Mouse (Mus musculus) hindbrain, embryonic 13.5 days (tissue): ENCODE data around the gene Csrp2. TPM values are rescaled to one million over a fixed set of nuclear protein-coding genes. Genes with fewer than 3 reads are reported as not detected.

Source experiments
- ATAC-seq: fragments of 200-750 bp; cut with Nextera tagmentation; 2 replicates; pipeline ENCODE4 v1.8.0; 2017; ENCODE audit warnings: moderate TSS enrichment; ENCODE audit not compliant: low FRiP score
- H3K27ac ChIP-seq: fragments of 300-500 bp; sonication (generic); 2 replicates; pipeline ENCODE4 v1.5.1; 2015; ENCODE audit warnings: inconsistent platforms, mild to moderate bottlenecking, moderate library complexity
- H3K27me3 ChIP-seq: fragments of 300-500 bp; sonication (generic); 2 replicates; pipeline ENCODE4 v1.6.1; 2015; ENCODE audit warnings: mild to moderate bottlenecking, inconsistent platforms
- H3K36me3 ChIP-seq: fragments of 300-500 bp; sonication (generic); 2 replicates; pipeline ENCODE4 v1.6.1; 2015; ENCODE audit warnings: mild to moderate bottlenecking, inconsistent platforms
- H3K4me1 ChIP-seq: fragments of 300-500 bp; sonication (generic); replicated peaks from 2 replicates; pipeline ENCODE4 v1.6.1; 2015; ENCODE audit warnings: inconsistent platforms
- H3K4me2 ChIP-seq: fragments of 300-500 bp; sonication (generic); 2 replicates; pipeline ENCODE4 v1.6.1; 2015; ENCODE audit warnings: inconsistent platforms, mild to moderate bottlenecking, moderate library complexity
- H3K4me3 ChIP-seq: fragments of 300-500 bp; sonication (generic); 2 replicates; pipeline ENCODE4 v1.5.1; 2015; ENCODE audit warnings: mild to moderate bottlenecking, inconsistent platforms
- H3K9ac ChIP-seq: fragments of 300-500 bp; sonication (generic); 2 replicates; pipeline ENCODE4 v1.6.1; 2015; ENCODE audit warnings: mild to moderate bottlenecking, inconsistent platforms
- H3K9me3 ChIP-seq: fragments of 300-500 bp; sonication (generic); 2 replicates; pipeline ENCODE4 v1.6.1; 2016; ENCODE audit warnings: inconsistent platforms
- WGBS: fragments of 180-500 bp; shearing (Covaris S2); methylation state at CpG from one replicate; pipeline ENCODE4 v1.1.7; 2015; 5-methylcytosine and 5-hydroxymethylcytosine counted together
- polyA plus RNA-seq: library from polyadenylated mRNA; unstranded; fragments of >200 nt; fragmentation: Nextera tagmentation; extraction: Ambion mirVana; gene quantifications from 2 replicates; pipeline ENCODE4 v1.2.1, GENCODE M21; 2015

The Csrp2 gene
- polyA plus RNA-seq, 1 experiment from 2014 or later = 154 TPM

DNA sequence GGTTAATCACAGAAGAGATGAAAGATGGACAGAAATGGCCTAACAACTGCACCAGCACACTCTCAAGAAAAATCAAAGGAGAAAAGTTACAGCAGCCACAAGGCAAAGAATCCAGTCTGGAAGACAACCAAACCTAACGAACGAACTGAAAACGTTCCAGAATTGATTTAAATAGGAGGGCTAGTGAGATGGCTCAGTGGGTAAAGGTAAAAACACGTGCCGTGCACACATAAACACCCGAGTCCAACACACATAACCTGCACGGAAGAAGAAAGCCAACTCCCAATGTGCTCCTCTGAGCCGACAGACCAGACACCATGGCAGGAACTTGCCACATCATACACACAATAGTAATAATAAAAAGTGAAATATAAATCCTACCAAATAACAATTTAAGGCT, 32.7 kb downstream of the Csrp2 start:
- peaks cover 48% of the 10 kb centered on the region for H3K36me3 ChIP-seq
- peak overlapping the region; percentile 0; the same call in 1 of the 2 replicates for H3K27ac ChIP-seq
- H3K4me1 ChIP-seq = no peaks in the 10 kb centered on the region
- H3K4me3 ChIP-seq = no peak overlapping the region
- no peak overlapping the region for H3K9ac ChIP-seq
- no peaks in the 10 kb centered on the region for H3K9me3 ChIP-seq
- H3K4me2 ChIP-seq = no peak overlapping the region
- H3K27me3 ChIP-seq = no peaks in the 10 kb centered on the region
- ATAC-seq = no peak
- 90% methylated on average over 8 of the region's 8 CpGs for WGBS

GRCm38 (mm10) chr10:110952937-110953451, 33.4 kb downstream of the Csrp2 start:
- peak; percentile 68; the same call in 1 of the 2 replicates for ATAC-seq
- Histone ChIP-seq H3K9me3 (no peaks in the 10 kb centered on the region), H3K4me3 (no peak overlapping the region), H3K4me1 (no peaks in the 10 kb centered on the region), H3K27ac (0 out of 2 replicates have a peak overlapping the region, but pooled peaks have one; percentile 0), H3K27me3 (no peaks in the 10 kb centered on the region), H3K36me3 (peaks cover 44% of the 10 kb centered on the region), H3K9ac (no peak overlapping the region), H3K4me2 (no peak overlapping the region)
- WGBS = 70% methylated on average over 9 of the region's 9 CpGs

DNA sequence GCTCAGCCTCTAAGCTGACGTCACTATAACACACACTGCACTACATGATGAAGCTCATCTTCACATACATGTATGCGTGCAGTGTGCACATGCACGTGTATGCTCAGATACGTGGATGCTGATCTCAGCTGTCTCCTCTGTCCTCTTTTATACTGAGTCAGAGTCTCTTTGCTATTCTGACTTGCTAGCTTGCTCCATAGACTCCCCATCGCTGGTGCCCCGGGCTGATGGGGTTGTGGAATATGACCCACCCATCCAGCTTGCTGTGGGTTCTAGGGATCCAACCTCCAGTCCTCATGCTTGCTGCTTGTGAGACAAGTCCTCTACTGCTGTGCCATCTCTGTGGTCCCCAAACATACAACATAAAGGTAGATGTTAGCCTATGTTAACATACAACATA, 39.3 kb downstream of the Csrp2 start:
- ATAC-seq = no peak
- Histone ChIP-seq H3K4me2 (no peak overlapping the region), H3K4me1 (no peaks in the 10 kb centered on the region), H3K27me3 (no peaks in the 10 kb centered on the region), H3K36me3 (peaks cover 48% of the 10 kb centered on the region), H3K27ac (no peak overlapping the region), H3K4me3 (no peak overlapping the region), H3K9ac (no peak overlapping the region), H3K9me3 (no peaks in the 10 kb centered on the region)
- 93% methylated on average over 6 of the region's 6 CpGs for WGBS

DNA sequence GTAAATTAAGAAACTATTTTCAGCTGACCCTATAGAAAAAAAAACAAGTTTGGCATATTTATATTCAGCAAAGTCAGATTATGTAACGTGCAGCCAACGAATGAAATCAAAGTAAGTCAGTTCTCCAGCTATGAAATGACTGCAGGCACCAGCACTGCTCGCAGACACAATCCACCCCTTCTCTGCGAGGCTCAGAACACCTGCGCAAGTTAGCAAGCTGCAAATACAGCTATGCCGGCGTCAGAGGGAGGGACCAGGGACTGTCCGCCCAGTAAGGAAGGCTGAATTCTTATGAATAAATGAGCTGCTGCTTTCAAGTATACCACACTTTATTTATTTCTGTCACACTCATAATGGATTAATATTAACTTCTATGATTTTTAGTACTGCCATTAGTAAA, 40.2 kb downstream of the Csrp2 start:
- ATAC-seq = no peak
- Histone ChIP-seq H3K9me3 (no peaks in the 10 kb centered on the region), H3K27ac (no peak overlapping the region), H3K4me2 (no peak overlapping the region), H3K4me3 (no peak overlapping the region), H3K36me3 (peaks cover 47% of the 10 kb centered on the region), H3K27me3 (no peaks in the 10 kb centered on the region), H3K4me1 (no peaks in the 10 kb centered on the region), H3K9ac (no peak overlapping the region)
- WGBS = 94% methylated on average over 8 of the region's 8 CpGs

- H3K9ac ChIP-seq = no peak overlapping the region
- H3K4me1 ChIP-seq = no peaks in the 10 kb centered on the region
- H3K27ac ChIP-seq = no peak overlapping the region
- no peaks in the 10 kb centered on the region for H3K9me3 ChIP-seq
- H3K27me3 ChIP-seq = no peaks in the 10 kb centered on the region
- no peak overlapping the region for H3K4me3 ChIP-seq
- 96% methylated on average over 6 of the region's 6 CpGs for WGBS
- H3K4me2 ChIP-seq = no peak overlapping the region
- H3K36me3 ChIP-seq = peaks cover 40% of the 10 kb centered on the region
- ATAC-seq = no peak
These were observed 41.3 kb downstream of the Csrp2 start for GRCm38 (mm10) chr10:110960841-110961240.

GRCm38 (mm10) chr10:110962172-110962571, 42.6 kb downstream of the Csrp2 start:
- H3K27ac ChIP-seq = no peak overlapping the region
- WGBS = 54% methylated on average over 1 of the region's 1 CpGs
- no peaks in the 10 kb centered on the region for H3K9me3 ChIP-seq
- no peak overlapping the region for H3K4me2 ChIP-seq
- peaks cover 34% of the 10 kb centered on the region for H3K36me3 ChIP-seq
- ATAC-seq = no peak
- no peaks in the 10 kb centered on the region for H3K4me1 ChIP-seq
- no peak overlapping the region for H3K9ac ChIP-seq
- no peaks in the 10 kb centered on the region for H3K27me3 ChIP-seq
- H3K4me3 ChIP-seq = no peak overlapping the region

- Histone ChIP-seq H3K4me3 (no peak overlapping the region), H3K27ac (no peak overlapping the region), H3K36me3 (peaks cover 39% of the 10 kb centered on the region), H3K27me3 (no peaks in the 10 kb centered on the region), H3K9me3 (no peaks in the 10 kb centered on the region), H3K9ac (no peak overlapping the region), H3K4me2 (no peak overlapping the region), H3K4me1 (no peaks in the 10 kb centered on the region)
- 91% methylated on average over 3 of the region's 3 CpGs for WGBS
- ATAC-seq = no peak
These were observed 51.5 kb downstream of the Csrp2 start for GRCm38 (mm10) chr10:110971044-110971443.

- Histone ChIP-seq H3K4me1 (no peaks in the 10 kb centered on the region), H3K4me2 (no peak overlapping the region), H3K9me3 (no peaks in the 10 kb centered on the region), H3K36me3 (peaks cover 39% of the 10 kb centered on the region), H3K27me3 (no peaks in the 10 kb centered on the region), H3K9ac (no peak overlapping the region), H3K27ac (no peak overlapping the region), H3K4me3 (no peak overlapping the region)
- ATAC-seq = no peak
- 95% methylated on average over 6 of the region's 6 CpGs for WGBS
These were observed 51.9 kb downstream of the Csrp2 start for GRCm38 (mm10) chr10:110971483-110971882.

GRCm38 (mm10) chr10:110971998-110972397, 52.4 kb downstream of the Csrp2 start:
- no peak overlapping the region for H3K9ac ChIP-seq
- 87% methylated on average over 9 of the region's 9 CpGs for WGBS
- ATAC-seq = no peak

DNA sequence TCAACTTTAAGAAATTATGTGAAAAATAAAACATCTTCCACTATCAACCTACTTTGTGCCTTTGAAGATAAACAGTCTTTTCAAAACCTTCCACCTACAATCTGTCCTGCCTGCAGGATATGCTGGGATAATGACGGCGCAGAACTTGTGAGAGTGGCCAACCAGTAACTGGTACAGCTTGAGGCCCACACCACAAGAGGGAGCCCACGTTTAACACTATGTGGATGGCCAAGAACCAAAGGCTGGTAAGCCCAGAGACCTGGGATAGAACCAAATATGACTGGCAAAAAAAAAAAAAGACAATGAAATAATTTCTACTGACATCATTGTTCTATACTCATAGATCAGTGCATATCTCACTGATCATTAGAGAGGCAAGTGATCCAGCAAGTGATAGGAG, 54.9 kb downstream of the Csrp2 start:
- WGBS = 54% methylated on average over 3 of the region's 3 CpGs
- Histone ChIP-seq H3K9me3 (no peaks in the 10 kb centered on the region), H3K27me3 (no peaks in the 10 kb centered on the region), H3K9ac (no peak overlapping the region), H3K4me2 (no peak overlapping the region), H3K4me1 (no peaks in the 10 kb centered on the region), H3K27ac (no peak overlapping the region), H3K4me3 (no peak overlapping the region), H3K36me3 (peaks cover 31% of the 10 kb centered on the region)
- peak; percentile 52; the same call in 1 of the 2 replicates for ATAC-seq

More at GRCm38 (mm10) chr10:110971998-110972397, 52.4 kb downstream of the Csrp2 start:
- H3K4me2 ChIP-seq = no peak overlapping the region
- H3K4me1 ChIP-seq = no peaks in the 10 kb centered on the region
- no peaks in the 10 kb centered on the region for H3K9me3 ChIP-seq
- H3K36me3 ChIP-seq = peaks cover 36% of the 10 kb centered on the region
- H3K27me3 ChIP-seq = no peaks in the 10 kb centered on the region
- no peak overlapping the region for H3K4me3 ChIP-seq
- H3K27ac ChIP-seq = no peak overlapping the region

GRCm38 (mm10) chr10:110974885-110975284, 55.3 kb downstream of the Csrp2 start:
- ATAC-seq = peak; percentile 21; the same call in 1 of the 2 replicates
- no peak overlapping the region for H3K27ac ChIP-seq
- no peaks in the 10 kb centered on the region for H3K27me3 ChIP-seq
- H3K4me1 ChIP-seq = no peaks in the 10 kb centered on the region
- 73% methylated on average over 1 of the region's 1 CpGs for WGBS
- no peak overlapping the region for H3K9ac ChIP-seq
- no peak overlapping the region for H3K4me2 ChIP-seq
- H3K4me3 ChIP-seq = no peak overlapping the region
- H3K36me3 ChIP-seq = peaks cover 31% of the 10 kb centered on the region
- no peaks in the 10 kb centered on the region for H3K9me3 ChIP-seq

DNA sequence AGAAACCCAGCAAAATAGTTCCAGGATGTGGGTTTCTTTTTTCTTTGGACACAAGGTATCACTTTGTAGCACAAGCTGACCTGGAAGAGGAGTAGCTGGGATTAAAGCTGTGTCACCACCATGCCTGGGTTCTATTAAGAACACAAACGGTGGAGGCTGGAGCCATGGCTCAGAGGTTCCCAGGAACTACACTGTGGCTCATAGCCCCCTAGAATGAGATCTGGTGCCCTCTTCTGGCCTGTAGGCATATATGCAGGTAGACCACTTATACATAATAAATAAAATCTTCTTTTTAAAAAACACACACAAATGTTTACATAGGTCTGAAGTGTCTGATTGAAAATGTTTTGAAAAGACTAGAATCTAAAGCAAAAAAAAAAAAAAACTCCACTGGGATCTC, 56.5 kb downstream of the Csrp2 start:
- no peak overlapping the region for H3K27ac ChIP-seq
- no peaks in the 10 kb centered on the region for H3K27me3 ChIP-seq
- ATAC-seq = peak; percentile 73
- no peak overlapping the region for H3K4me3 ChIP-seq
- 0% methylated on average over 1 of the region's 1 CpGs for whole genome bisulfite sequencing
- no peaks in the 10 kb centered on the region for H3K4me1 ChIP-seq
- no peak overlapping the region for H3K4me2 ChIP-seq
- peaks cover 31% of the 10 kb centered on the region for H3K36me3 ChIP-seq
- H3K9me3 ChIP-seq = no peaks in the 10 kb centered on the region
- H3K9ac ChIP-seq = no peak overlapping the region

DNA sequence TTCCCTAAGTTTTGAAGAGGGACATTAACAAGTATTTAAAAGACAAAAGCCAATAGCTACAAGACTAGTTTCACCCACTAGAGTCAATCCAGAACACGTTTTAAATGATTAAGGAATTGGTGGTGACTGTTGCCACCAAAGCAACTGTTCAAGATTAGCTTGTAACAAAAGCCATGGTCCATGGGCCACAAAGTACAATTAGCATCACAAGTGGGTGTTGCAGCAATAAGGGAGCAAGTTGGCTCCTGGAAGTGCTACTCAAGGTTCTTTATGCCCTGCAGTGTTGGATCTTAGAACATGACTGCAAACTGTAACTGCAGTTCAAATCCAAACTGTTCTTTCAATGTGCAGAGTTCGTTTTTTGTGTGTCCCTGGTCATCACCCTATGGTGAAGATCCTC, 57.8 kb downstream of the Csrp2 start:
- Histone ChIP-seq H3K27ac (no peak overlapping the region), H3K36me3 (peaks cover 24% of the 10 kb centered on the region), H3K4me1 (no peaks in the 10 kb centered on the region), H3K4me2 (no peak overlapping the region), H3K27me3 (no peaks in the 10 kb centered on the region), H3K9ac (no peak overlapping the region), H3K4me3 (no peak overlapping the region), H3K9me3 (no peaks in the 10 kb centered on the region)
- 57% methylated on average over 2 of the region's 2 CpGs for WGBS
- ATAC-seq = no peak
